Mouse (Mus musculus) megakaryocyte, adult 5-6 weeks (primary cell): ENCODE results near the gene Mcts1. TPM values are rescaled to one million over a fixed set of nuclear protein-coding genes. Genes with fewer than 3 reads are reported as not detected.

Experiments used
- ATAC-seq: 2 replicates; pipeline ENCODE4 v1.8.0; 2016; ENCODE audit warnings: mild to moderate bottlenecking, inconsistent platforms; ENCODE audit not compliant: poor library complexity, severe bottlenecking
- total RNA-seq, 2 experiments: library from RNA; stranded (forward) in 1 of 2; stranded (reverse) in 1 of 2; fragments of 153-499, 151-499 nt in 1 of 2; fragments of 221-1000, 200-1000 nt in 1 of 2; gene quantifications; 2 replicates each; pipeline versions ENCODE4 v1.2.3 to v1.2.4; 2015 to 2017

The Mcts1 gene
- 131 and 160 TPM in 2 replicates for total RNA-seq (2015)
- 46.3 and 67.0 TPM in 2 replicates for total RNA-seq (2017)

GRCm38 (mm10) chrX:38600177-38600994 is at the start of gene Mcts1:
Gene Mcts1 (plus strand): TSS chrX:38600578.
- peak; percentile 100 for ATAC-seq

GRCm38 (mm10) chrX:38553255-38553654 is 47.1 kb upstream of the Mcts1 start:
- ATAC-seq: no peak

- ATAC-seq: 0 out of 2 replicates have a peak, but pooled peaks have one; percentile 7
Measured at GRCm38 (mm10) chrX:38563941-38564541, 36.3 kb upstream of the Mcts1 start.

GRCm38 (mm10) chrX:38564542-38565175 is 35.7 kb upstream of the Mcts1 start:
- ATAC-seq: peak; percentile 97

- ATAC-seq: no peak
Measured at GRCm38 (mm10) chrX:38565176-38565542, 35.2 kb upstream of the Mcts1 start.

GRCm38 (mm10) chrX:38566521-38567205 is 33.7 kb upstream of the Mcts1 start:
- ATAC-seq: no peak

GRCm38 (mm10) chrX:38576078-38576477 is 24.3 kb upstream of the Mcts1 start, which contains the start of gene Cul4b:
Gene Cul4b (minus strand): TSS chrX:38576196.
- no peak for ATAC-seq

- 0 out of 2 replicates have a peak, but pooled peaks have one; percentile 51 for ATAC-seq
Measured at GRCm38 (mm10) chrX:38581140-38581539, 19.2 kb upstream of the Mcts1 start.

GRCm38 (mm10) chrX:38583261-38583660 is 17.1 kb upstream of the Mcts1 start:
- no peak for ATAC-seq

- ATAC-seq: no peak
Measured at GRCm38 (mm10) chrX:38589827-38590226, 10.6 kb upstream of the Mcts1 start.

GRCm38 (mm10) chrX:38591749-38592148 is 8.6 kb upstream of the Mcts1 start:
- ATAC-seq: no peak

- no peak for ATAC-seq
Measured at GRCm38 (mm10) chrX:38593180-38593889, 7.0 kb upstream of the Mcts1 start.

GRCm38 (mm10) chrX:38600995-38601369 is 604 bp downstream of the Mcts1 start:
- ATAC-seq: peak; percentile 49

- ATAC-seq: peak; percentile 97
Measured at GRCm38 (mm10) chrX:38634801-38635637, 34.6 kb downstream of the Mcts1 start, which contains the start of gene C1galt1c1. Gene C1galt1c1 (minus strand): TSS chrX:38635087.

- no peak for ATAC-seq
Measured at GRCm38 (mm10) chrX:38635638-38635931, 35.2 kb downstream of the Mcts1 start.

- ATAC-seq: no peak
Measured at GRCm38 (mm10) chrX:38641435-38641834, 41.1 kb downstream of the Mcts1 start.

GRCm38 (mm10) chrX:38642183-38642582 is 41.8 kb downstream of the Mcts1 start:
- peak; percentile 90 for ATAC-seq

GRCm38 (mm10) chrX:38650404-38651039 is 50.1 kb downstream of the Mcts1 start:
- ATAC-seq: no peak

GRCm38 (mm10) chrX:38651167-38651566 is 50.8 kb downstream of the Mcts1 start:
- no peak for ATAC-seq
